Mouse (Mus musculus): ENCODE data around the gene Tmem131l. TPM values are rescaled to one million over a fixed set of nuclear protein-coding genes. Genes with fewer than 3 reads are reported as not detected.

Tmem131l gene
- total and polyA plus RNA-seq, 2 experiments from 2014 or later: 37.5 to 65.0 TPM

DNA sequence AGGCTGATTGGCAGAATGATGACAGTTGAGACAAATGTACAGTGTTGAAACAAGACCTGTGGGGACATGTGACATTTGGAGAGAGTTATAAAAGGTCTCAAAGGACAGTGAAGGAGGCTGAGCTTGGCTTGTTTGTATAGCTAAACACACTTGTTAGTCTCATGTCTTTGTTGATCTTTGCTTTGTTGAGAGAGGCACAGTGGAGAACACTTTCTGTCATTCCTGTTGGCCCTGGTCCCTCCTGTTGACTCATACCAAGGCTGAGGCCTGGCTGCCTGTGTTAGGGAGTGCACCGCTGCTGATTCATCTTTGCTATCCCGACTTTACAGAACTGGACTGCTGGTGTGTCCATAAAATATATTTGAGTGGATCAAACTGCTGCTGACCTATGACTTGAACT lies 174.8 kb downstream of the Tmem131l start:
- Histone ChIP-seq H3K9me3 (ENCODE audit: low read length) (no peaks in the 10 kb centered on the region), H3K27me3 (ENCODE audit: insufficient read depth, low read length) (no peaks in the 10 kb centered on the region), H3K27ac (ENCODE audit: low read depth, low read length) (no peak overlapping the region), H3K4me2 (ENCODE audit: low read depth) (no peak overlapping the region), H3K4me3 (ENCODE audit: low read depth, low read length) (no peak overlapping the region), H3K36me3 (ENCODE audit: insufficient read depth) (no peaks in the 10 kb centered on the region), H3K9ac (no peak overlapping the region), H3K4me1 (ENCODE audit: insufficient read depth) (no peaks in the 10 kb centered on the region)
- no peak for ATAC-seq
- no peak for DNase-seq
- TF ChIP-seq CTCF (IDR thresholded peaks at IDR 0.05; ENCODE audit: low read depth): no peak
- WGBS: 93% methylated on average over 2 of the region's 2 CpGs

DNA sequence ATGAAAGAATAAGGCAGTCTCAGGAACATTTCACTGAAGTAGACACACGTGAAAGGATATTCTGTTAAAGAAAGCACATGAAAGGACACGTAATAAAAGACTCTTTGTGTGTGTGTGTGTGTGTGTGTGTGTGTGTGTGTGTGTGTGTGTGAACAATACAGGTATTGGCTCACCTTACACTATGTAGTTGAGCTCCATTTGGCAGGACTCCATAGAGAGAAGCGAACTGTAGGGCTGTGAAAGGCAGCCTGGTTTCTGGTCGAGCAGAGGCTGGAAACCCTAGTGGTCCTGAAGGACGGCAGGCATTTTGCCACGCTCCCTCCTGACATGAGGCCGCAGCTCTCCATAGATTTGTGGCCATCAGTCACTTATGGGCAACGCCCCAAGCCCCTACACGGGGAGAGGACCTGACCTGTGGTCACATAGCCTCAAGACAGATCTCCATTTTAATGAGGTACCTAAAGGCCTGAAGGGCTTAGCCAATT lies 175.9 kb downstream of the Tmem131l start:
- Histone ChIP-seq H3K4me2 (ENCODE audit: low read depth) (no peak overlapping the region), H3K27ac (ENCODE audit: low read depth, low read length) (no peak overlapping the region), H3K4me1 (ENCODE audit: insufficient read depth) (no peaks in the 10 kb centered on the region), H3K9me3 (ENCODE audit: low read length) (no peaks in the 10 kb centered on the region), H3K36me3 (ENCODE audit: insufficient read depth) (no peaks in the 10 kb centered on the region), H3K4me3 (ENCODE audit: low read depth, low read length) (no peak overlapping the region), H3K27me3 (ENCODE audit: insufficient read depth, low read length) (no peaks in the 10 kb centered on the region), H3K9ac (no peak overlapping the region)
- no peak for ATAC-seq
- no peak for TF ChIP-seq CTCF (IDR thresholded peaks at IDR 0.05; ENCODE audit: low read depth)
- WGBS: 68% methylated on average over 9 of the region's 9 CpGs
- no peak for DNase-seq

DNA sequence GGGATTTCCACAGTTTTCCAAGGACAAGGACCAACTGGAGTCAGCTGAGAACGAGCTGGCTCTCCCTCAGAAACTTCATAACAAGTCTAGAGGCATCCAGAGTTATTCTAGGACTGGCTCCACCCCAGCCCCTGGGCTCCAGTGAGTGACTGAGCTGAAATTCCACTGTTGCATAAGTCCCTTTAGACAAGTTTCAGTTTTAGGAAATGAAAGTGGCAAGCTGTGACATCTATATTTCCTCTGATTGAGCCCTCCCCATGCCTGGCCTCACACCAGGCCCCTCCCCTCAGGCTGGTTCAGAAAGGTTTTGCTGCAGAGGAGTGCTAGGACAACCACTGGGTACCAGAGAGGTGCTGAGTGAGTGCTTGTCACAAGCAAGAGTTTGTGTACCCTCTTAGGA lies 177.0 kb downstream of the Tmem131l start:
- peak; percentile 43 for ATAC-seq
- no peaks in the 10 kb centered on the region for H3K27me3 ChIP-seq (ENCODE audit: insufficient read depth, low read length)
- no peaks in the 10 kb centered on the region for H3K36me3 ChIP-seq (ENCODE audit: insufficient read depth)
- WGBS: 41% methylated on average over 1 of the region's 1 CpGs
- H3K9ac ChIP-seq: no peak overlapping the region
- peak; percentile 29 for DNase-seq
- H3K4me2 ChIP-seq (ENCODE audit: low read depth): no peak overlapping the region
- H3K4me3 ChIP-seq (ENCODE audit: low read depth, low read length): no peak overlapping the region
- H3K9me3 ChIP-seq (ENCODE audit: low read length): no peaks in the 10 kb centered on the region
- H3K4me1 ChIP-seq (ENCODE audit: insufficient read depth): no peaks in the 10 kb centered on the region
- H3K27ac ChIP-seq (ENCODE audit: low read depth, low read length): no peak overlapping the region
- no peak for TF ChIP-seq CTCF (IDR thresholded peaks at IDR 0.05; ENCODE audit: low read depth)

DNA sequence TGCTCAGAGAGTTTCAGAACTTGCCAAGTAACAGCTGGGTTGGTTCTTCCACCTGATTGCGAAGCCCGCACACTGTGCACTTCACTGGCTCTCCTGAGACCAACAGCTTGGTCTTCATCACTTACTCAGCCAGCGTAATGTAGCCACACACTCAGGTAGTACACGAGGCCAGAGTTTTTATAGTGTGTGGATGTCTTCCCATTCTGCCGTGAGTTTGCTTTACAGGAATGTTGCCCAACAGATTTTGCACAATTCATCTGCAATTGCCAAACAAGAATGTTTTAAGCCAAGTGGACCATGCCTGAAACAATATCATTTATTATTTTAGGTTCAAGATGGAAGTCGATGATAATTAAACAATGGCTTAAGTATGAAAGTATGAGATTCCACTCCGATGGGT lies 180.4 kb downstream of the Tmem131l start:
- ATAC-seq (no peak), DNase-seq (no peak)
- Histone ChIP-seq H3K9me3 (ENCODE audit: low read length) (no peaks in the 10 kb centered on the region), H3K27ac (ENCODE audit: low read depth, low read length) (no peak overlapping the region), H3K27me3 (ENCODE audit: insufficient read depth, low read length) (no peaks in the 10 kb centered on the region), H3K9ac (no peak overlapping the region), H3K4me1 (ENCODE audit: insufficient read depth) (no peaks in the 10 kb centered on the region), H3K36me3 (ENCODE audit: insufficient read depth) (no peaks in the 10 kb centered on the region), H3K4me3 (ENCODE audit: low read depth, low read length) (no peak overlapping the region), H3K4me2 (ENCODE audit: low read depth) (no peak overlapping the region)
- 88% methylated on average over 7 of the region's 7 CpGs for WGBS
- no peak for TF ChIP-seq CTCF (IDR thresholded peaks at IDR 0.05; ENCODE audit: low read depth)

DNA sequence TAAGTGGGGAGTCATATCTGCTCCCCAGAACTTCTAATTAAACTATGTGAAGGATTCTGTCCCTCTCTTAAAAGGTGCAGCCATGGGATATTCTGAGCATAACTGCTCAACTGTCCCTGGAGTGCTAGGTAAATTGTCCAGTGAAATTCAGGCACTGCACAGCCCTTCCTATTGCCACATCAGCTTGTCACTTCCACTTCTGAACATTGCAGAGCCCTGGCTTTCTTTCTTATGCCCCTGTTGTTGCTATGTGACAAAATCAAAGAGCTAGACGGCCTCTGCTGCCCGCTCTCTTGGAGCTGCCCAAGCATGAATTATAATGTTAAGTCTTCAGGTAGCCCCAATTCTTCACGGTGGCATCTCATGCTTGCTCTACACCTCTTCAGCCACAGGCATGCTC lies 180.9 kb downstream of the Tmem131l start:
- no peaks in the 10 kb centered on the region for H3K4me1 ChIP-seq (ENCODE audit: insufficient read depth)
- no peaks in the 10 kb centered on the region for H3K9me3 ChIP-seq (ENCODE audit: low read length)
- no peak for TF ChIP-seq CTCF (IDR thresholded peaks at IDR 0.05; ENCODE audit: low read depth)
- no peak overlapping the region for H3K9ac ChIP-seq
- no peaks in the 10 kb centered on the region for H3K27me3 ChIP-seq (ENCODE audit: insufficient read depth, low read length)
- ATAC-seq (no peak), DNase-seq (no peak)
- H3K4me3 ChIP-seq (ENCODE audit: low read depth, low read length): no peak overlapping the region
- 70% methylated on average over 3 of the region's 3 CpGs for WGBS
- H3K27ac ChIP-seq (ENCODE audit: low read depth, low read length): no peak overlapping the region
- H3K36me3 ChIP-seq (ENCODE audit: insufficient read depth): no peaks in the 10 kb centered on the region
- H3K4me2 ChIP-seq (ENCODE audit: low read depth): no peak overlapping the region

DNA sequence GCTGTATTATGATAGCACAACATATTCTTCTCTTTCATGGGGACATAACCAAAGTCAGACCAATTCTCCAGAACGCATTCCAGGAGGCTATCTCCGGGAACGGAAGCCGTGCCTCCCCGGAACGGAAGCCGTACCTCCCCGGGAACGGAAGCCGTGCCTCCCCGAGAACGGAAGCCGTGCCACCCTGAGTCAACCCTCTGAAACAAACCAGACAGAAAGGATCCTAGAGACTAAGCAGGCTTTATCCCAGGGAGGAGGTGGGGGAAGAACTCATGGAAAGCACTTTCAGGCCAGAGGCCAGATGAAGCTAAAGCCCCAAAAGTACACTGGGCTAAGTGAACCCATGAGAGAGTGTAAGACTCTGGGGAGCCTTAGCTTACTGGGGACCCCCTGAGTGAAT lies 182.4 kb downstream of the Tmem131l start:
- no peak overlapping the region for H3K4me3 ChIP-seq (ENCODE audit: low read depth, low read length)
- no peaks in the 10 kb centered on the region for H3K9me3 ChIP-seq (ENCODE audit: low read length)
- DNase-seq (no peak), ATAC-seq (no peak)
- no peaks in the 10 kb centered on the region for H3K27me3 ChIP-seq (ENCODE audit: insufficient read depth, low read length)
- H3K27ac ChIP-seq (ENCODE audit: low read depth, low read length): no peak overlapping the region
- H3K4me2 ChIP-seq (ENCODE audit: low read depth): no peak overlapping the region
- no peak for TF ChIP-seq CTCF (IDR thresholded peaks at IDR 0.05; ENCODE audit: low read depth)
- no peaks in the 10 kb centered on the region for H3K4me1 ChIP-seq (ENCODE audit: insufficient read depth)
- WGBS: 94% methylated on average over 13 of the region's 13 CpGs
- H3K9ac ChIP-seq: no peak overlapping the region
- no peaks in the 10 kb centered on the region for H3K36me3 ChIP-seq (ENCODE audit: insufficient read depth)

DNA sequence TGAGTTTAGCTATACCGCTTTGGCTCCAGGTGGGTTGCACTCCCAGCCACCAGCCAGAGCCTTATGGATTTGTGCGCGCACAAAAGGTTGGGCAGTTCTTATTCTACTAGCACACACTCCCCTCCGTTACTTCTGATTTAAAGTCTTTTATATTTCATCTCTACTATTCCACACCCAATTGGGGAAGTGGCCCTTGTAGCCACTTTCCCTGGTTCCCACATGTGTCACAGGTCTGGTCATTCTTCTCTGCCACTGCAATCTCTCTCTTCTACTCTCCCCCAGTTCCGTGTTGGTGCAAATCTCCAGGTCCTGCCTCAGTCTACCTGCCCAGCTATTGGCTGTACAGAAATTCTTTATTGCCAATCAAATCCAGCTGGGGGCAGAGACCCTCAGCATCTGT lies 184.3 kb downstream of the Tmem131l start:
- ATAC-seq (no peak), DNase-seq (no peak)
- 89% methylated on average over 5 of the region's 5 CpGs for WGBS

DNA sequence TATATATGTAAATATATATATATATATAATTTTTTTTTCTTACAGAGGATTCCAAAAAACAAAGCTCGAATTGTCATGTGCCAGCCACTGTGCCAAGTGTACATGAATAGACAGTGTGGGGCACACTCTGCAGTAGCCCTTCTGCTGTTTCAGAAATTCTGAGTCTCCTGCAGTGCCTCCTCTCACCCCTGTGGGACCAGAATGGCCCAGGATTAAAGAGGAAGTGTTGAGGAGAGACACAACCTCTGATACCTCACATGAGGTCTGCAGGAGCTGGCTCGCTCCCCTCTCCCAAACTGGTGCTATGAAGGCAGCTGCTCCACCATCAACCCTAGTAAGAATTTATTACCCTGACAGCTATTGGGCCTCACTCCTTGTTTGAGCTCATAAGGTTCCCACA lies 190.6 kb downstream of the Tmem131l start:
- no peak for DNase-seq
- WGBS: 78% methylated on average over 2 of the region's 2 CpGs
- Histone ChIP-seq H3K4me1 (ENCODE audit: insufficient read depth) (no peaks in the 10 kb centered on the region), H3K9ac (no peak overlapping the region), H3K4me3 (ENCODE audit: low read depth, low read length) (no peak overlapping the region), H3K9me3 (ENCODE audit: low read length) (no peaks in the 10 kb centered on the region), H3K27me3 (ENCODE audit: insufficient read depth, low read length) (no peaks in the 10 kb centered on the region), H3K4me2 (ENCODE audit: low read depth) (no peak overlapping the region), H3K36me3 (ENCODE audit: insufficient read depth) (no peaks in the 10 kb centered on the region), H3K27ac (ENCODE audit: low read depth, low read length) (no peak overlapping the region)
- no peak for TF ChIP-seq CTCF (IDR thresholded peaks at IDR 0.05; ENCODE audit: low read depth)
- ATAC-seq: no peak

More for the DNA sequence above, 184.3 kb downstream of the Tmem131l start:
- H3K36me3 ChIP-seq (ENCODE audit: insufficient read depth): no peaks in the 10 kb centered on the region
- H3K4me3 ChIP-seq (ENCODE audit: low read depth, low read length): no peak overlapping the region
- no peaks in the 10 kb centered on the region for H3K9me3 ChIP-seq (ENCODE audit: low read length)
- no peak overlapping the region for H3K4me2 ChIP-seq (ENCODE audit: low read depth)
- no peak for TF ChIP-seq CTCF (IDR thresholded peaks at IDR 0.05; ENCODE audit: low read depth)
- H3K27me3 ChIP-seq (ENCODE audit: insufficient read depth, low read length): no peaks in the 10 kb centered on the region
- no peak overlapping the region for H3K9ac ChIP-seq
- H3K27ac ChIP-seq (ENCODE audit: low read depth, low read length): no peak overlapping the region
- no peaks in the 10 kb centered on the region for H3K4me1 ChIP-seq (ENCODE audit: insufficient read depth)

Other genes with a start within 250 kb of the Tmem131l start
- gene Tlr2, start 198.4 kb downstream of the Tmem131l start, total RNA-seq (2014; rRNA removed): 1.6 TPM in 2 replicates
- 0.89 and 1.3 TPM in 2 replicates for gene Tlr2, start 198.4 kb downstream of the Tmem131l start, polyA plus RNA-seq (2015; fragmentation: Nextera tagmentation; extraction: Ambion mirVana)
- gene Mnd1, start 115.6 kb upstream of the Tmem131l start, total RNA-seq (2014; rRNA removed): 2.1 and 3.0 TPM in 2 replicates
- gene Mnd1, start 115.6 kb upstream of the Tmem131l start, polyA plus RNA-seq (2015; fragmentation: Nextera tagmentation; extraction: Ambion mirVana): 2.4 and 2.5 TPM in 2 replicates
- gene Gm6525, start 133.9 kb upstream of the Tmem131l start, total RNA-seq (2014; rRNA removed): 0.29 TPM in 1 of 2 replicates, not detected in the other
- gene Gm6525, start 133.9 kb upstream of the Tmem131l start, polyA plus RNA-seq (2015; fragmentation: Nextera tagmentation; extraction: Ambion mirVana): 0.33 and 2.1 TPM in 2 replicates